9 mouse cellular contexts compared by ENCODE assay signal in genomic region chr4:115890553-115890952, GRCm38 (mm10). TPM values are rescaled to one million over a fixed set of nuclear protein-coding genes. Genes with fewer than 3 reads are reported as not detected.
DNase-seq lines count a peak whose midpoint lies in the region; ATAC-seq lines count a peak whose summit lies in the region.
"Had no signal": no experiment of that assay in that cellular context is flagged by ENCODE, and none has a peak within 500 bp of the region (broad histone marks: within the 10 kb centered on the region; RNA-seq: fewer than 3 reads in every experiment).

TSS of gene 6430628N08Rik (plus strand) at chr4:115890665.

- H3K4me3 ChIP-seq in heart, embryonic 16.5 days (ENCODE audit: low read length), result peak within 1 kb of the TSS; percentile 33
- H3K4me3 ChIP-seq in hindbrain, embryonic 16.5 days (ENCODE audit: low read length), result peak within 1 kb of the TSS; percentile 37
- H3K4me3 ChIP-seq in midbrain, embryonic 15.5 days, result peak within 1 kb of the TSS; percentile 32

- WGBS in heart, embryonic 16.5 days, result 2% methylated on average over 31 of the region's 31 CpGs
- 2% methylated on average over 30 of the region's 31 CpGs for WGBS in hindbrain, embryonic 16.5 days
- WGBS in midbrain, embryonic 15.5 days, result 1% methylated on average over 31 of the region's 31 CpGs

- H3K9me3 ChIP-seq in heart, embryonic 16.5 days (replicated peaks; ENCODE audit: control insufficient read depth, low read length), result no peaks in the 10 kb centered on the region
- H3K9me3 ChIP-seq in hindbrain, embryonic 16.5 days (ENCODE audit: control insufficient read depth, low read length), result no peaks in the 10 kb centered on the region
- H3K9me3 ChIP-seq in midbrain, embryonic 15.5 days, result no peaks in the 10 kb centered on the region

- peaks cover 6% of the 10 kb centered on the region; the same call in 1 of the 2 replicates for H3K4me1 ChIP-seq in heart, embryonic 16.5 days (ENCODE audit: control insufficient read depth, insufficient read depth, low read length)
- peaks cover 11% of the 10 kb centered on the region; the same call in 1 of the 2 replicates for H3K4me1 ChIP-seq in hindbrain, embryonic 16.5 days (ENCODE audit: control insufficient read depth, insufficient read depth, low read depth, low read length)
- peaks cover 12% of the 10 kb centered on the region for H3K4me1 ChIP-seq in midbrain, embryonic 15.5 days

- H3K4me2 ChIP-seq in heart, embryonic 16.5 days (ENCODE audit: low read depth, low read length), result peak within 1 kb of the TSS; percentile 63
- H3K4me2 ChIP-seq in hindbrain, embryonic 16.5 days (ENCODE audit: low read length), result peak within 1 kb of the TSS; percentile 60
- peak within 1 kb of the TSS; percentile 63 for H3K4me2 ChIP-seq in midbrain, embryonic 15.5 days

- peaks cover 47% of the 10 kb centered on the region for H3K27me3 ChIP-seq in heart, embryonic 16.5 days (ENCODE audit: control insufficient read depth, insufficient read depth, low read length)
- peaks cover 13% of the 10 kb centered on the region; the same call in 1 of the 2 replicates for H3K27me3 ChIP-seq in hindbrain, embryonic 16.5 days (replicated peaks; ENCODE audit: control insufficient read depth, insufficient read depth, low read length)
- H3K27me3 ChIP-seq in midbrain, embryonic 15.5 days (replicated peaks), result peaks cover 31% of the 10 kb centered on the region

- DNase-seq in heart, postnatal 36 days, result no peak
- peak; percentile 36 for DNase-seq in embryo, embryonic 10.5 days (ENCODE audit: low spot score)
- DNase-seq in cerebellum, postnatal 4 days (ENCODE audit: low spot score in 2 of 2), result no peak
- DNase-seq in cerebellum, adult 11 months, result no peak
- DNase-seq in left cerebral cortex, postnatal 14 days (ENCODE audit: low spot score in 2 of 2), result no peak
- DNase-seq: cerebellum, postnatal 14 days had no signal

- H3K36me3 ChIP-seq in heart, embryonic 16.5 days (ENCODE audit: control insufficient read depth, insufficient read depth), result no peaks in the 10 kb centered on the region
- H3K36me3 ChIP-seq in hindbrain, embryonic 16.5 days (ENCODE audit: control insufficient read depth, insufficient read depth, low read length), result no peaks in the 10 kb centered on the region
- no peaks in the 10 kb centered on the region for H3K36me3 ChIP-seq in midbrain, embryonic 15.5 days (replicated peaks)

- no peak within 1 kb of the TSS for H3K27ac ChIP-seq in heart, embryonic 16.5 days (ENCODE audit: low read length)
- H3K27ac ChIP-seq in hindbrain, embryonic 16.5 days (ENCODE audit: low read depth, low read length), result no peak within 1 kb of the TSS
- H3K27ac ChIP-seq in midbrain, embryonic 15.5 days, result no peak within 1 kb of the TSS

- H3K9ac ChIP-seq in heart, embryonic 16.5 days (ENCODE audit: low read length), result peak within 1 kb of the TSS; percentile 25; the same call in 1 of the 2 replicates
- peak within 1 kb of the TSS; percentile 24; the same call in 1 of the 2 replicates for H3K9ac ChIP-seq in hindbrain, embryonic 16.5 days (ENCODE audit: low read depth, low read length)
- H3K9ac ChIP-seq in midbrain, embryonic 15.5 days, result 0 out of 2 replicates have a peak within 1 kb of the TSS, but pooled peaks have one; percentile 32

- ATAC-seq in heart, embryonic 16.5 days (replicated peaks; ENCODE audit: extremely low read depth, insufficient read depth, low FRiP score), result no peak
- no peak for ATAC-seq in hindbrain, embryonic 16.5 days
- 0 out of 2 replicates have a peak, but pooled peaks have one; percentile 16 for ATAC-seq in midbrain, embryonic 15.5 days (replicated peaks)

- intact Hi-C loops in heart, postnatal 36 days (cut with DNase I), result no loop called here
- intact Hi-C loops in left cerebral cortex, postnatal 14 days (cut with DNase I), result no loop called here

RNA-seq across cellular contexts. Expression of gene 6430628N08Rik, which starts in this region (rescaled TPM):
- not detected in 2 replicates for polyA plus RNA-seq in heart, embryonic 16.5 days (2015; fragmentation: Nextera tagmentation; extraction: Ambion mirVana)
- not detected for total RNA-seq in heart, postnatal 36 days (2021)
- 0.41 and 0.44 TPM in 2 replicates for polyA plus RNA-seq in hindbrain, embryonic 16.5 days (2015; fragmentation: Nextera tagmentation; extraction: Ambion mirVana)
- 0.27 and 0.28 TPM in 2 replicates for polyA plus RNA-seq in midbrain, embryonic 15.5 days (2015; fragmentation: Nextera tagmentation; extraction: Ambion mirVana)
- total RNA-seq in left cerebral cortex, postnatal 14 days (2021), result under 1 TPM in 1 of 2 experiments, not detected in 1; 0.21 TPM

Comparison
In these comparisons a context has a peak if more than half of its experiments do, and no peak if none do; other contexts are left out.
1. Peak in ATAC-seq, H3K4me3 ChIP-seq, H3K9ac ChIP-seq and H3K4me2 ChIP-seq in midbrain, embryonic 15.5 days; RNA of the gene not detected or under 1 TPM.